Mouse (Mus musculus) neutrophil, adult 5-6 weeks (primary cell): ENCODE results near the gene Nt5dc2. TPM values are rescaled to one million over a fixed set of nuclear protein-coding genes. Genes with fewer than 3 reads are reported as not detected.

Source experiments
- ATAC-seq: fragments of 151-379, 151-347 bp; 2 replicates; pipeline ENCODE4 v1.8.0; 2017; ENCODE audit warnings: mild to moderate bottlenecking, moderate TSS enrichment; ENCODE audit not compliant: insufficient number of reproducible peaks, poor library complexity, low FRiP score, severe bottlenecking; ENCODE audit errors: extremely low read depth
- total RNA-seq: library from RNA; stranded (forward); fragments of 200-1000 nt; gene quantifications from 2 replicates; pipeline ENCODE4 v1.2.3, GENCODE M21; 2017

Nt5dc2 gene
- total RNA-seq, 1 experiment from 2014 or later, result 5.2 TPM

DNA sequence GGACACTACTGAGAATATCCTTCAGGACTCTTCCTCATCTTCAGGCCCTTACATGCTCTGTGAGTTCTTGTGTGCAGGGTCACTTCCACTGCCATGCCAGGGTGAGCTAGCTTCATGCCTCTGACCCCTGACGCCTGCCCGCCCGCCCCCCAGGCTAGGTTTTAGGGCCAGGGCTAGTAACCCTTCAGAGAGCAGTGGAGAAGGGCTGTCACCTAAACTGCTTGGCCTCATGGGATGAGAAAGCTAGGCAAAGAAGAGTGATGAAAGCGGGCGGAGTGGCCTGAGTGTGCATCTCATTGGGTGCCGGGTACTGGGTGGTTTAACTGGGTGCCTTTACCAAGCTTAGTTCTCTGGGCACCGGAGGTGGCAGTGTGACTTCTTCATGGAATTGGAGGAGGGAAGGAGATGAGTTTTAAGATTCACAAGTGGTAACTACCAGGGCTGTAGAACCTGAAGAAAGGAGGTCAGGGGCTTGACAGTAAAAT lies 1.7 kb downstream of the Nt5dc2 start:
- ATAC-seq, result no peak

DNA sequence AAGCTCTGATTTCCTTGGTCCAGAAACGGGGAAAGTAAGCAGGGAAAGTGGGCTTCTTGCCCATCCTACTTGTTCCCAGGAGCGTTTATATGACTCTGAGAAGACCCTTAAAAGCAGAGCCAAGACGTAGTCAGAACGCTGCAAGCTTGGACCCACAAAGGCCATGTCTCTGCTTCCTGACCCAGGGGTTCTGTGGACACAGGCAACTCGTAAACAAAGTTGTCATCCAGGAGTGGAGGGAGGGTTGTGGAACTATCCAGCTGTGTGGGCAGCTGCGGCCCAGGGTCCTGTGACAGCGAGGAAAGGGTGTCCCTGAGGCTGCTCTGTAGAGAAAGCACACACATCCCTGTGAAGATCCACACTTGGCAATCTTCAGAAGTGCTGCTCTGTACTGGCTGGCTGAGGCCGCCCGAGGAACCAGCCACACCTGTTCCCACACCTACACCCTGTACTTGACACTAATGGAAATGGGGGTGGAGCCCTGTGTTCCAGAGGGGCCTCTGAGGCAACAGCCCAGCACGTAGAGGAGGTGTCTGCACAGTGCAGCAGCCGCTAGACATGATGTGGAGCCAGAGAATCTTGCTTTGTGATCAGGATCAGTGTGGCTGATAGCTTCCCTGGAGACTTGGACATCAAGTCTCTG lies 2.3 kb downstream of the Nt5dc2 start:
- no peak for ATAC-seq

DNA sequence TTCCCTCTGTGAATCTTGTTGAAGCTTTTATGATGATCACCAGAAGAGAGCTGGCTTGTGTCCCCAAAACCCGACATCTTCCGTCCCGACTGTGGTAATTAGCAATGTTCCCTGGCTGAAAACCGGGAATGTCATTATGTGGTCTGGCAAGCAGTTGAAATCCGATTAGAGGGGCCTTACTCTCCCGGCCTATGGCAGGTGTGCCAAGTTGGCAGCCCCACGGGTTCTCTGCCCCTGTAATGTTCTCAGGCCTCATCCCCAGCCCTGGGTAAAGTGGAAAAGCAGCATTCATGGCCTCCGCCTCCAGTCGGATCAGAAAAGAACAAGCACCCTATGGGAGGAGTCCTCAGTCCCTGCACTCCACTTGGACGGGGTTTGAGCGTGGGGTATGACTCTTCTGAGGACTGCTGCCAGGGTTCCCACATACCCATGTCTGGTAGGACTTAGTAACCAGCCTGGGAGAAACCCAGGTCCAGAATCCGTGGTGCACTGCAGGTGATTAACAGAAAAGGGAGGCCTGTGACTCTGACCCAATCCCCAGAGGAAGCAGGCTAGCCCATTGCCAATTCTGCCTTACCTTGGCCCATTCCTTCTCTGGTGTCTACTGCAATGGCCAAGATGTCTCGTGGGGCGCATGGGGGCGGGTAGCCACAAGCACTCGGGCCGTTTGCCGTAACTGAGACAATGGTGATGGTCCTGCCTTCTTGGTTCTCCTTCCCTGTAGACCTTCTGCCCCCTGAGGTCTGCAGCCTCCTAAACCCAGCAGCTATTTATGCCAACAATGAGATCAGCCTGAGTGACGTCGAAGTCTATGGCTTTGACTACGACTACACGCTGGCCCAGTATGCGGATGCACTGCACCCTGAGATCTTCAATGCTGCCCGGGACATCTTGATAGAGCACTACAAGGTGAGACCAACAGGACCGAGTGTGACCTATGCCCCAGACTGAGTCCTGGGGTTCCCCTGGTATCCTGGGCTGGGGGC lies 3.5 kb downstream of the Nt5dc2 start:
- ATAC-seq, result no peak

DNA sequence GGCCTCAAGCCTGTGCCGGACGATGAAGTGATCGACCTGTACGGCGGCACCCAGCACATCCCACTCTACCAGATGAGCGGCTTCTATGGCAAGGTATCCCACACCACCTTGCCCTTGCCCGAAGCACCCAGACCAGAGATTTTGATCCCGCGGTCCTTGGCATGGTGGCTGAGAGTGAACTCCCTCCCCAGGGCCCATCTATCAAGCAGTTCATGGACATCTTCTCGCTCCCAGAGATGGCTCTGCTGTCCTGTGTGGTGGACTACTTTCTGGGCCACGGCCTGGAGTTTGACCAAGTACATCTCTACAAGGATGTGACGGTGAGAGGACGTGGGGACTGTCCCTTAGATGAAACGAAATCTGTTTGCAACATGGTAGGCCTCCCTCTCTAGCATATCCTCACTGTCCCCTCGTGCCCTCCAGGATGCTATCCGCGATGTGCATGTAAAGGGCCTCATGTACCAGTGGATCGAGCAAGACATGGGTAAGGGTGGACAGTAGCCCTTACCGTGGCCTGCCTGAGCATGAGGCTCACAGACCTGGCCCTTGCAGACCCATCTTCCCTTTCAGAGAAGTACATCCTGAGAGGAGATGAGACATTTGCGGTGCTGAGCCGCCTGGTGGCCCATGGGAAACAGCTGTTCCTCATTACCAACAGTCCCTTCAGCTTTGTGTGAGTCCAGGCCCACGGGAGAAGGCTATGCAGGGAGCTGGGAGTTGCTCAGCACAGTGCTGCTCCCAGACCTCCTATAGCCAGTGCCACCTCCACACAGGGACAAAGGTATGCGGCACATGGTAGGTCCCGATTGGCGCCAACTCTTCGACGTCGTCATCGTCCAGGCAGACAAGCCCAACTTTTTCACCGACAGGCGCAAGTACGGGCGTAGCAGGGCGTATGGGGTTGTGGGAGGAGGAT lies 4.9 kb downstream of the Nt5dc2 start:
- no peak for ATAC-seq

DNA sequence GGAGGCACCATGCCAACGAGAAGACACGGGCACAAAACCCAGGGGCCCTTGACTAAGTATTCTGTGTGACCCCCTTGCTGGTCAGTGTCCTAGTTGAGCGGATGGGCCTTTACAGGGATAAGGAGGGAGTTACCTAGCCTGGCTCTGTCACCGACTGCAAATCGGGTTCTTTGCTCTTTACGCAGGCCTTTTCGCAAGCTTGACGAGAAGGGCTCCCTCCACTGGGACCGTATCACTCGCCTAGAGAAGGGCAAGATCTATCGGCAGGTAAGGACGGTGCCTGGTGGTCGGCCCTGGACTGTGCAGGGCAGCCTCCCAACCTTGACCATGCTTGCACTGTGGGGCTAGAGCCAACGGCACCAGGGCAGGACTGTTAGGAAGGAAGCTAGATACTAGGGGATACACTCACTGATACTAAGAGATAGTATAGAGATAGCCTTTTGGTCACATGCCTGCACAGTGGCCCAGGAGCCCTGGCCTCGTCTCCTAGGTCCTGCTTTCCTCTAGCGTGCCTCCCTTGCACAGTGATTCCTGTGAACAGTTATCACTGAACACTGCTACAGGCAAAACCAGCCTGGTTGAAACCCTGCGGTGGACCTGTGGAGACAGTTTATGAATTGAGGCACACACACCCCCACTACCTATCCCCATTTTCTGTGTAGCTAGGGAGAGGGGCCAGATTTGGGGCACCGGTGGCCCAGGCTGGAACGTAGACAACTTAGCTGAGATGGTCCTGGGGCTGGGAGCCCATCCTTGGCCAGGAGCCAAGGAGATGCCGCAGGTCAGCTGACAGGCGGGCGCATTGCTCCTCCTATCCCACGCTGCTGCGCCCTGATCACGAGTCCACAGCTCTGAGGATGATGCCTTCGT lies 5.8 kb downstream of the Nt5dc2 start:
- no peak for ATAC-seq

DNA sequence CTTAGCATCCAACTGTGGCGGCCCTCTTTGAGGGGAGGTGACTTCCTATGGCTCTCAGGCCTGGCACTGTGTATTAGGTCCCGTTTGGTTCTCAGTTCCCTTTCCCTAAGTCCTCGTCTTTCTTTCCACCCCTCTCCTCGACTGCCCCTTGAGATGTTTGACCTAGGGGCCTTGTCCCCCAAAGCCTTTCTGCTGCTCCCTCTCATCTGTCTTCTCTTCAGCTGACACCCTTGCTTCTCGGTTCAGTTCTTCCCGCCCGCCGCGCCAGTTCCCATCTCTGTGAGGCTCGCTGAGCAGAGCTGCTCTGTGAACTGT lies 6.4 kb downstream of the Nt5dc2 start:
- no peak for ATAC-seq

DNA sequence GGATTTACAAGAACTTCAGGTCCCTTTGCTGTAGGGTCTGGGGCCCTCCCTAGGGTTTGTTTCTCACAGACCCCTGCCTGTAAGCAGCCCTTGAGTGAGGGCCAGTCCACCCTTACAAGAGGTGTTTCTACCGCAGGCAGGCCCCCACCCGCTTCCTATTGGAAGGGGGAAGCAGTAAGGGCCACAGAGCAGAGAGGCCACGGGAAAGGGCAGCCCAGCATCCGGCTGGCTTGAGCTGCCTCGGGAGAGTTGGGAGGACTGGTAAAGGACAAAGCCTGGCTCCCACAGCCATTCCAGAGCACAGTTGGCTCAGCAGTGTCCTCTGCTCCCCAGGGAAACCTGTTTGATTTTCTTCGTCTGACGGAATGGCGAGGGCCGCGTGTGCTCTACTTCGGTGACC lies 6.9 kb downstream of the Nt5dc2 start:
- ATAC-seq, result no peak

DNA sequence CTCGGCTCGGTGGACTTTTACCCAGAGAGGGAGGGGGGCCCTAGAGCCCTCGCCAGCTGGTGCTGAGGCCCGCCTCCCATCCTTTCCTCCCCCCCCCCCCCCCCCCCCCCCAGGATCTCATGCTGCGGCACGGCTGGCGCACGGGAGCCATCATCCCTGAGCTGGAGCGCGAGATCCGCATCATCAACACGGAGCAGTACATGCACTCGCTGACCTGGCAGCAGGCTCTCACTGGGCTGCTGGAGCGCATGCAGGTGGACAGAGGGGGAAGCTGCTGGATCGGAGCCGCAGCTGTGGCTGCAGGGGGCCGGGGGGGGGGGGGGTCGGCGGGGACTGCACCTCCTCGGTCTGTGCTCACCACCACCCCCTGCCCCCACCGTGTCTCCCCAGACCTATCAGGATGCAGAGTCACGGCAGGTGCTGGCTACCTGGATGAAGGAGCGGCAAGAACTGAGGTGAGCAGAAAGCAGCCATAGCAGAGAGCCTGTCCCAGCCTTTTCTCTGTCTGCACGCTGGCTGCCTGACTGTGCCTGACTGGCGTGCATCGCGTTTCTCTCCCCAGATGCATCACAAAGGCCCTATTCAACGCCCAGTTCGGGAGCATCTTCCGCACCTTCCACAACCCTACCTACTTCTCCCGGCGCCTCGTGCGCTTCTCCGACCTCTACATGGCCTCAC lies 7.5 kb downstream of the Nt5dc2 start:
- ATAC-seq, result no peak

DNA sequence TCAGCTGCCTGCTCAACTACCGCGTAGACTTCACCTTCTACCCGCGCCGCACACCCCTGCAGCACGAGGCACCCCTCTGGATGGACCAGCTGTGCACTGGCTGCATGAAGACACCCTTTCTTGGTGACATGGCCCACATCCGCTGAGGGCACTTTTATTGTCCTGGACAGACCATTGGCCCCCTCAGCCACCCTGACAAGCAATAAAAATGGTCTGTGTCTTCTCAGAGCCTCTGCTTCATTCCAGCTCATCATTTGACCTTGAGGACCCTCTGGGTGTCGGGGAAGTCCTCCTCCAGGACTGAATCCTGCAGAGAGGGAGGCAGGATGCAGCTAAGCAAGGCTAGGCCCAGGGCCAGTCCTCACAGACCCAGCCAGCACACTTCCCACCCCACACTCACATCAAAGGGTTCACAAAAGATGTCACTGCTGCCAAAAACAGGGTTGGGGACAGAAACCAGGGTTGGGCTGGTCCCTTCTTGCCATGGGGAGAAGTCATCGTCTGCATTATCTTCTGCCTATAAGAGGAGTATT lies 8.1 kb downstream of the Nt5dc2 start:
- no peak for ATAC-seq

DNA sequence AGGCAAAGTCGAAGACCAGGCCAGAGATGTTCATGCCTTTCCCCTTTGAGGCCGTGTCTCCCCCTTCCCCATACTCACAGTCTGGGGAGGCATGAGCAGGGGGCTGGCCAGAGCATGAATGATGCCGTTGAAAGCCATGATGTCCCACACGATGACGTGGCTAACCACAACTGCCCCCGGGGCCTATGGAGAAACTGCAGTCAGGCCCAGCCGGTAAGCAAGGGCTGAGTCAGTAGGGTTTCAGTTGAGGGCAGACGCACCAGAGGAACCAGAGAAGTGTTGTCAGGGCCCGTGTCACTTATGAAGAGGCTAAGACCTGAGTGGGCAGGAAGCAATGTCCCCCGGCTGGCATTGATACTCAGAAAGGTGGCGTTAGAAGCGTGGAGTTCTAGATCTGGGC lies 8.8 kb downstream of the Nt5dc2 start:
- ATAC-seq, result no peak

DNA sequence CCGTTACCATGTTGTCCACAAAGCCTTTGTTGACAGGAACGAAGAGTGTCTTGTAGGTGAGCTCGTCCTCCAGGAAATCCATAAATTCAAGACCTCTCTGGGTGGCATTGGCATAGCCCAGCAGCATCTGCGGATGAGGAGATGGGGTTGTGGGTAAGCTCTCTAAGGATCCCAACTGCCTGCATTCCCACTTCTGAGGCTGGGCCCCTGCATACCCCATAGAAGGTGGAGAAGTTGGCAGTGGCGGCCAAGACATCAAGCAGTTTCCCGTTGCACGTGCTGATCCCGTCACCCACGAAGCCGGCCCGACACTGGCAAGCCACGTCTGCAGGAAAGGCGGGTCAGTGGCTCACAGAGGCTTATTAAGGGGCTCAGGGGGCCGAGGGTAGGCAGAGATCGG lies 9.3 kb downstream of the Nt5dc2 start:
- no peak for ATAC-seq

DNA sequence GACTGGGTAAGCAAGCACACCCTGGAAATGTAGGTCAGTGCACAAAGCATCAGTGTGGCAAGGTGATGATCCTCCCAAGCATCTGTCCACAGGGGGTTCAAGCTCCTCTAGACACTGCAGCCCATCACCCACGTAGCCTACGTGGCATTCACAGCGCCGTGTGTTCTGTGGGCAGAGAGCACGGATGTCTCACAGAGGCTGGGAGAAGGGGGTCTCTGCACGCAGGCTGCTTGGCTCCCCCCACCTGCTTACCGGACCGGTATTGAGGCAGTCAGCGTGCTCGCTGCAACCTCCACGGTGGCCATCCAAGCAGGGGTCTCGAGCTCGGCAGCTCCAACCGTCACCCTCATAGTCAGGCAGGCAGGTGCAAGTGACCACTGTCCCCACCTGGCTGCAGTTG lies 10.2 kb downstream of the Nt5dc2 start:
- ATAC-seq, result no peak

DNA sequence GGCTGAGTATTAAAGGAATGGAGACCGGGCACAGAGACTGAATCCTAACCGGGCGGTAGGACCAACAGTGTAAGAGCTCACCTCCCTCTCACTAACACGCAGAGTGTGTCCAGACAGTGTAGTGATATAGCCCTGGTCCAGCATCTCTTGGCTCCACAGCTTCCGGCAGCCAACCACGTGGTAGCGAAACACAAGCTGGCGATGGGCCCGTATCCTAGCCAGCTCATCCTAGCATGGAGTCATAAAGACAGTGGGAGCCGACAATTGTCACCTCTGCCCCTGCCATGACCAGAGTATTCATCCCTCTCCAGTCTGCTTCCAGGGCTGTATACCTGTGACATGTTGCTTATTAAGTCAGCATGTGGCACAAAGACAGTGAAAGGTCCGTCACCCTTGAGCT lies 14.8 kb downstream of the Nt5dc2 start:
- no peak for ATAC-seq

DNA sequence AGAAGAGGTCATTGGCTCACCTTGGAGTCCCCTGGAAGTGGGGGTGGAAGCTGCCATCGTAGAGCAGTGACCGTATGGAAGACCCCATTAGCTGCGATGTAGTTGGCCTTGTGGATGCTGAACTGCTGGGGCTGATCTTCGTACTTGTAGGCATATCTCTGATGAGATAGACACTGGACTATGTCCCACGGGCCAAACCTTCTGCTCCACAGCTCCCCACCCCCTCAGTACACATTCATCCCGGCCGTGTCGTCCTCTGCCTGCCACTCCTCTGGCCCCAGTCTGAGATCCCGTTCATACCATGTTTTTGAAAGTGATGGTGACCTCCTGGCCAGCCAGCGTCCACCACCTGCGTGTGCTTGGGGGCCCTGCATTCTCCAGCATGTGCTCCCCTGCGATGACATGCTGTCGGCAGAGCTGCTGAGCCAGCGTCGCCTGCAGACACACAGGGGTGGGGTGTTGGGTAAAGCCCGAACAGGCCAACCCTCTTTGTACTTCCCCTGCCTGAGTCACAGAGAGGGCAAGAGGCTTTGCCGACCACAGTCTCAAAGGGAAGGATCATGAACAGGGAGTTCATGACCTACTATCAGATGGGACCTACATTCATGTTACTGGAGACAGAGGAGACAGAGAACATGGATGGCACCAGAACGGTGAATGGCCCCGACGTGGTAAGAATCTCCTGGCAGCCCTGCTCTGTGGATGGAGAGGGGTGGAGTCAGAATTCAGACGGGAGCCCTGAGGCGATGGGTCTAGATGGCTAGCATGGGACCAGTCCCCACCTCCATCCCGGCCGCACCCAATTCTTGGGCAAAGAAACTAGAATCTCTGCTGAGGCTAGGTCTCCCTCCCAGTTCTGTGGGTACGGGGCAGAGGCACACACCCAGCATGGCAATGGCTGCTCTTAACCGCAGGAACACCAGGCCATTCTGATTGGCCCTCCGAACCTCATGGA lies 29.6 kb downstream of the Nt5dc2 start:
- peak; percentile 72 for ATAC-seq

DNA sequence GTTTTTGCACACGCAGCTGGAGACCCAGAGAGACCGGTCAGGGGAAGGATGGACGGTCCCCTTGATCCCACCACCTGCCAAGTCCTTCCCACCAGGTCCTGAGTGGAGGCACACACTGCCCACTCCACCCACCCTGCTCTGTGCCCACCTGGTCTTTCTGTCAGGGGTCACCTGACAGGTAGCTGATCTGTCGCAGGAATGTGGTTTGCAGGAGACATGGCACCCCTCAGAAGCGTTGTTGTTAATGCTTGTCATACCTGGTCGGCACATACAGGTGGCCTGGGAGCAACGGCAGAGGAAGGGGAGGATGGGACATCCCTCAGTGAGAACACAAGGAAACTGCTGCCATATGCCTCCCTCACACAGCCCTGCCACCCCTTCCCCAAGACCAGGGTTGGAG lies 30.3 kb downstream of the Nt5dc2 start:
- ATAC-seq, result no peak

DNA sequence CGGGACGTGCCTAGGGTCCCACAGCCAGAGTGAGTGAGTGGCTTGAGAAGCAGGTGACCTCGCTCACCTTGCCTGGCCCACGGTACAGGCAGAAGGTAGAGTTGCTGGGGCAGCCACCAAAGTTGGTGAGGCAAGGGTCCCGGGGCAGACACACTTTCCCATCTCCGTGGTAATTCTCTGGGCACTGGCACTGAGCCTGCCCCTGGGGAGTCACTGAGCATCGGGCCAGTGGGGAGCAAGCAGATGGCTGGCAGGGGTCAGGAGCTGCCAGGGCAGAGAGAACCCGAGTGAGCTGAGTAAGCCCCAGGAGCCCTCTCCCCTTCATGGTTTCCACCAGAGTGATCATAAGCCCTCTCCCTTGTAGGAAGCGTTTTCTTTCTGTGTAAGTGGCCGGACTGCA lies 30.8 kb downstream of the Nt5dc2 start:
- ATAC-seq, result no peak

DNA sequence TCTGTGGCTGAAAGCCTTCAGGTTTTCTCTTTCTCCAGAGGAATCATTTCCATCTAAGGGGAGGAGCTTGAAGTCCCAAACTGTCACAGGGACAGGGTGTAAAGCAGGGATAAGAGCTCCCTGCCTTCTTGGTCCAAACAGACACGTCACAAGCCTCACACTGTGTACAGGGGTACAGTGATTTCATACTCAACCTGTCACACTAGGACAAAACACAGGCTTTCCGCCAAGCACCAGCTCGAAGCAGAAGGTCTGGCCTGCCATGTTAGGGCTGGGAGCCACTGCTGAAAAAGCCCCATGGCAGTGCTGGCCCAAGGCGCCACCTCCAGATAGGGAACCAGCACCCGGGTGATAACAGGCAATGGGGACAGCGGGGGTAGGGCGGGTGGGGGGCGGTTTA lies 33.2 kb downstream of the Nt5dc2 start:
- ATAC-seq, result no peak
